Mouse (Mus musculus): ENCODE results near the gene Aspscr1.

Aspscr1 gene

GRCm38 (mm10) chr11:120684086-120684485, 11.3 kb downstream of the Aspscr1 start:
- DNase-seq = no peak

GRCm38 (mm10) chr11:120684660-120685059, 11.9 kb downstream of the Aspscr1 start:
- DNase-seq = peak; percentile 40 to 77

- peak; percentile 67 to 89 for DNase-seq
These were observed 14.0 kb downstream of the Aspscr1 start for GRCm38 (mm10) chr11:120686650-120687272.

GRCm38 (mm10) chr11:120689365-120689764, 16.6 kb downstream of the Aspscr1 start:
- DNase-seq = no peak

- DNase-seq = no peak
These were observed 19.8 kb downstream of the Aspscr1 start for GRCm38 (mm10) chr11:120692471-120693011.

GRCm38 (mm10) chr11:120693461-120693860, 20.7 kb downstream of the Aspscr1 start:
- no peak for DNase-seq

GRCm38 (mm10) chr11:120695184-120695583, 22.4 kb downstream of the Aspscr1 start:
- peak; percentile 58 to 84 for DNase-seq

GRCm38 (mm10) chr11:120695641-120696040, 22.9 kb downstream of the Aspscr1 start:
- DNase-seq = no peak

- DNase-seq = no peak
These were observed 23.8 kb downstream of the Aspscr1 start for GRCm38 (mm10) chr11:120696568-120696967.

GRCm38 (mm10) chr11:120697741-120698140, 25.0 kb downstream of the Aspscr1 start:
- peak; percentile 45 to 81 for DNase-seq

- DNase-seq = peak in 1 of 2 experiments; percentile 73
These were observed 31.1 kb downstream of the Aspscr1 start for GRCm38 (mm10) chr11:120703696-120704454.

- peak; percentile 60 to 84 for DNase-seq
These were observed 31.9 kb downstream of the Aspscr1 start for GRCm38 (mm10) chr11:120704486-120705325.

GRCm38 (mm10) chr11:120706120-120706519, 33.3 kb downstream of the Aspscr1 start:
- no peak for DNase-seq

- DNase-seq = no peak
These were observed 34.5 kb downstream of the Aspscr1 start for GRCm38 (mm10) chr11:120707225-120707624.

- no peak for DNase-seq
These were observed 35.2 kb downstream of the Aspscr1 start for GRCm38 (mm10) chr11:120707969-120708368.

- no peak for DNase-seq
These were observed 36.8 kb downstream of the Aspscr1 start for GRCm38 (mm10) chr11:120709551-120709950.

- DNase-seq = no peak
These were observed 37.9 kb downstream of the Aspscr1 start for GRCm38 (mm10) chr11:120710672-120711071.

GRCm38 (mm10) chr11:120711980-120712604, 39.3 kb downstream of the Aspscr1 start:
- no peak for DNase-seq

GRCm38 (mm10) chr11:120712771-120713568, 40.2 kb downstream of the Aspscr1 start:
- peak; percentile 61 to 64 for DNase-seq

GRCm38 (mm10) chr11:120713580-120714518, 41.1 kb downstream of the Aspscr1 start, which contains the start of the genes Cenpx and Lrrc45:
Gene Cenpx, minus strand, starts transcription at chr11:120713738.
Gene Lrrc45, plus strand, starts transcription at chr11:120713925.
- peak; percentile 98 for DNase-seq
